Mouse (Mus musculus) T-helper 1 cell (primary cell): ENCODE measurements around the gene Kmt2e.

Experiments used
- in situ Hi-C: fragments of 300-600 bp; cut with MboI, MseI; formaldehyde crosslinking; loops from one replicate; pipeline ENCODE4 v1.15.1; 2025; ENCODE audit warnings: high pct_unique_total_duplicates

The Kmt2e gene

DNA sequence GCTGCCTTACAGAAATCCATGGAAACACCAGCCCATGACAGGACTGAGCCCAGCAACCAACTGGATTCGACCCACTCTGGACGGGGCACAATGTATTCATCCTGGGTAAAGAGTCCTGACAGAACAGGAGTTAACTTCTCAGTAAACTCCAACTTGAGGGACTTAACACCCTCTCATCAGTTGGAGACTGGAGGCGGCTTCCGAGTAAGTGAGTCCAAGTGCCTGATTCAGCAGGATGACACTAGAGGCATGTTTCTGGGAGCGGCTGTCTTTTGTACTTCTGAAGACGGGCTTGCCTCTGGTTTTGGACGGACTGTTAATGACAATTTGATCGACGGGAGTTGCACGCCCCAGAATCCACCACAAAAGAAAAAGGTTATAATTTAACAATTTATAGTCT, 63.7 kb downstream of the Kmt2e start:
- in situ Hi-C loops, result no loop called here

GRCm38 (mm10) chr5:23499257-23499656, 65.0 kb downstream of the Kmt2e start:
- in situ Hi-C loops, result no loop called here

GRCm38 (mm10) chr5:23500715-23501114, 66.5 kb downstream of the Kmt2e start:
- in situ Hi-C loops, result loop anchor here (25.0 kb wide), 1 partner anchor 963 kb away; no protein-coding TSS in a partner anchor

DNA sequence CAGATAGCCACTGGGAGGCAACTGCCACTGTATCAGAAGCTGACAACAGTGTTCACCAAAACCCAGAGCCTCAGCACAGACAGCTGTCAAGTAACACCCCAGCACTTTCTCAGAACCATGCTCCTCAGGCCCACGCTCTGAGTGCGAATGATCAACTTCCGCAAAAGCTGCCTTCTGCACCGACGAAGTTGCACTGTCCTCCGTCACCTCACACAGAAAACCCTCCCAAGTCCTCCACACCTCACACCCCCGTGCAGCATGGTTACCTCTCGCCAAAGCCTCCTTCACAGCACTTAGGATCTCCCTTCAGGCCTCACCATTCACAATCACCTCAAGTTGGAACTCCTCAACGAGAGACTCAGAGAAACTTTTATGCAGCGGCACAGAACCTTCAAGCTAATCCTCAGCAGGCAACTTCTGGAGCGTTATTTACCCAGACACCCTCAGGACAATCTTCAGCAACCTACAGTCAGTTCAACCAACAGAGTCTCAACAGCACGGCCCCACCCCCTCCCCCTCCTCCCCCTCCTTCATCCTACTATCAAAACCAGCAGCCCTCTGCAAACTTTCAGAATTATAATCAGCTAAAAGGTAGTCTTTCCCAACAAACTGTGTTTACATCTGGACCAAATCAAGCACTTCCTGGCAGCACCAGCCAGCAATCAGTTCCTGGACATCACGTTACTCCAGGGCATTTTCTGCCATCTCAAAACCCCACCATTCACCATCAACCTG, 67.5 kb downstream of the Kmt2e start:
- in situ Hi-C loops, result loop anchor here (25.0 kb wide), 1 partner anchor 964 kb away; no protein-coding TSS in a partner anchor

DNA sequence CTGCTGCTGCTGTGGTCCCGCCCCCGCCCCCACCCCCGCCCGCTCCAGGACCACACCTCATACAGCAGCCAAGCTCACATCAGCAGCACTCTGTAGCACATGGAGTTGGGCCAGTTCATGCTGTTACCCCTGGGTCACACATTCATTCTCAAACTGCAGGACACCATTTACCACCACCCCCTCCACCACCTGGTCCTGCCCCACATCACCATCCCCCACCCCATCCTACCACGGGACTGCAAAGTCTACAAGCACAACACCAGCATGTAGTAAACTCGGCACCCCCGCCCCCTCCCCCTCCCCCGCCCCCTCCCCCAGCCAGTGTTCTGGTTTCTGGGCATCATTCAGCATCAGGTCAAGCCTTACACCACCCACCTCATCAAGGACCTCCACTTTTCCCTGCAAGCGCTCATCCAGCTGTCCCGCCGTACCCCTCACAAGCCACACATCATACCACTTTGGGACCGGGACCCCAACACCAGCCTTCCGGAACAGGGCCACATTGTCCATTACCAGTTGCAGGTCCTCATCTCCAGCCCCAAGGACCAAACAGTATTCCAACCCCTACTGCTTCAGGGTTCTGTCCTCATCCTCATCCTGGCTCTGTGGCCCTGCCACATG, 68.2 kb downstream of the Kmt2e start:
- in situ Hi-C loops, result loop anchor here (25.0 kb wide), 1 partner anchor 965 kb away; no protein-coding TSS in a partner anchor

GRCm38 (mm10) chr5:23505578-23505977, 71.3 kb downstream of the Kmt2e start:
- in situ Hi-C loops, result loop anchor here (25.0 kb wide), 1 partner anchor 968 kb away; no protein-coding TSS in a partner anchor

GRCm38 (mm10) chr5:23507210-23507609, 73.0 kb downstream of the Kmt2e start:
- in situ Hi-C loops, result loop anchor here (25.0 kb wide), 1 partner anchor 970 kb away; no protein-coding TSS in a partner anchor

DNA sequence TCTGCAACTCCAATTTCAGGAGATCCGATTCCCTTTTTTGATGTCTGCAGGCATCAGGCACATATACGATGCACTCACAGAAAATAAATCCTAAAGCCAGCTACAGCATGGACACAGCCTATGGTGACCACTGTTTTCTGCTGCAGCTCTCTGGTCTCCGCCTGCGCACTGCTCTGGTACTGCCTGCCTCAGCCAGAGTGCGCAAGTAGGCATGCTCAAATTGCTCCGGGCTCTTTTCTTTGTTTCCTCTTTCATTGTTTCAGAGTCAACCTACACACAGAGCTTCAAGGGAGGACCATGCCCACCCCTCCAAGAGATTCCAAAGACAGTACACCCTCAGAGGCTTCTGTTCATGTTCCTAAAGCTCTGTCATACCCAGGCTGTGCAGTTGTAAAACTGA, 74.4 kb downstream of the Kmt2e start:
- in situ Hi-C loops, result loop anchor here (25.0 kb wide), 1 partner anchor 971 kb away; no protein-coding TSS in a partner anchor

DNA sequence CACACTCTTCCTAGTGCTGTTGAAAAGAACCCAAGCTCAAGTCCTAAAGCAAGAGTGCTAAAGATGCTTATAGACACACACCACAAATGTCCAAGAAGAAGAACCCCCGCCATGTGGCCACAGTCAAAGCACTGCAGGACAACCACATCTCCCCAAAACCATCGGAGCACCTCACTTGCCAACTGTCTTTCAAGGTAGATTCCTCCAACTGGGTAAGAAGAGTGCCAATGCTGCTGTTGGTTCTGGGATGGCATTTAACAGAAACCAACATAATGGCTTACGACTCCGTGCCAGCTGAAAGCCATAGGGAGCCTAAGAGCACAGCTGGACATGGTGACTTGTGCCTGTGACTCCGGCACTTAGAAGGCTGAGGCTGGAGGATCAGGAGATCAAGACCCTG, 77.2 kb downstream of the Kmt2e start:
- in situ Hi-C loops, result loop anchor here (25.0 kb wide), 1 partner anchor 974 kb away; no protein-coding TSS in a partner anchor

GRCm38 (mm10) chr5:23512556-23512955, 78.3 kb downstream of the Kmt2e start:
- in situ Hi-C loops, result loop anchor here (25.0 kb wide), 1 partner anchor 975 kb away; no protein-coding TSS in a partner anchor

DNA sequence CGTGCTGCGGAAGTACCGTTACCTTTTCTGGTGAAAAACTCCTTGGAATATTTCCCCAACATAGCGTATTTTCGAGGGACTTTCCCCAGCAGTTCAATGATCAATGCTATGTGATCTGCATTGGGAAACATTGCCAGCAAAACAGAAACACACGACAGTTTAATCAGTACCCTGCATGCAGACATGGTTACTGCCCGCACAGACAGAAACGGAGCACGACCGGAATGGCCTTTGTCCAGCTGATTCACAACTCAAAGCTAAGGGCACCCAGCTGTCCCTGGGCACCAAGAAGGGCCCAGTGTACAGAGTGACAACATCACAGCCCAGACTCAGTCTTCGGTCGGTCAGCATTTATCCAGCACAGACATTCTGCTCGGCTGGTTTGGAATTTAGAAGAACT, 79.2 kb downstream of the Kmt2e start:
- in situ Hi-C loops, result loop anchor here (25.0 kb wide), 1 partner anchor 976 kb away; no protein-coding TSS in a partner anchor

- in situ Hi-C loops, result loop anchor here (25.0 kb wide), 1 partner anchor 978 kb away; no protein-coding TSS in a partner anchor
Measured at GRCm38 (mm10) chr5:23515038-23515437, 80.8 kb downstream of the Kmt2e start.

GRCm38 (mm10) chr5:23516962-23517361, 82.7 kb downstream of the Kmt2e start:
- in situ Hi-C loops, result loop anchor here (25.0 kb wide), 1 partner anchor 980 kb away; no protein-coding TSS in a partner anchor

GRCm38 (mm10) chr5:23517839-23518238, 83.6 kb downstream of the Kmt2e start:
- in situ Hi-C loops, result loop anchor here (25.0 kb wide), 1 partner anchor 981 kb away; no protein-coding TSS in a partner anchor

DNA sequence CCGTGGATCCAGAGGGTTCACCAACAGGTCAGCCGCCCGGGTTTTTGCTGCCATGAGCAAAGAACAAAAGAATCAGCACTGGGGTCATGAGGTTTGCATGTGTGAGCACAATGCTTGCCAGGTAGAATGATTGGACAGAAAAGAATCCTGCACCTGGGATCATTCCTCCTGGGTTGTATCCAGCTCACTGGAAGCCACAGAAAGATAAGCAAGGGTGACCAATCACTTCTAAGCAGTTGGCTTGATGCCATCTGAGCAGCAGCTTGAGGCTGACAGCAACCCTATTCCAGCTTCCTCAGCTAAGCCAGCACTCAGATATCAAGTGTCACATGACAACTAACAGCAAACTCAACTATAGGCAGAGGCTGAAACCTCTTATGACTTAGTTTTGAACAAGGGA, 84.4 kb downstream of the Kmt2e start:
- in situ Hi-C loops, result loop anchor here (25.0 kb wide), 1 partner anchor 981 kb away; no protein-coding TSS in a partner anchor

GRCm38 (mm10) chr5:23519679-23520078, 85.4 kb downstream of the Kmt2e start:
- in situ Hi-C loops, result loop anchor here (25.0 kb wide), 1 partner anchor 982 kb away; no protein-coding TSS in a partner anchor

DNA sequence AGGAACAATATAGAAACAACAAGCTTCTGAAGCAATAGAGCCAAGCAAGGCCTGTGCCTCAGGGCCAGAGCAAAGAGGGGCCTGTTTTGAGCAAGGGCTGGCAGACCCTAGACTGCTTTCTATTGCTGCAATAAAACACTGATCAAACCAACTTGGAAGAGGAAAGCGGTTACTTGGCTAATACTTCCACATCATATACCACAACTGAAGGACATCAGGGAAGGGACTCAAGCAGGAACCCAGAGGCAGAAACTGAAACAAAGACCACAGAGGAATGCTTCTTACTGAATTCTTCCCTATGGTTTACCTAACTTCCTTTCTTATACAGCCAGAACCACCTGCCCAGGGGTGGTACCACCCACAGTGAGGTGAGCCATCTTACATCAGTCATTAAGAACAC, 87.4 kb downstream of the Kmt2e start:
- in situ Hi-C loops, result loop anchor here (25.0 kb wide), 1 partner anchor 984 kb away; no protein-coding TSS in a partner anchor

DNA sequence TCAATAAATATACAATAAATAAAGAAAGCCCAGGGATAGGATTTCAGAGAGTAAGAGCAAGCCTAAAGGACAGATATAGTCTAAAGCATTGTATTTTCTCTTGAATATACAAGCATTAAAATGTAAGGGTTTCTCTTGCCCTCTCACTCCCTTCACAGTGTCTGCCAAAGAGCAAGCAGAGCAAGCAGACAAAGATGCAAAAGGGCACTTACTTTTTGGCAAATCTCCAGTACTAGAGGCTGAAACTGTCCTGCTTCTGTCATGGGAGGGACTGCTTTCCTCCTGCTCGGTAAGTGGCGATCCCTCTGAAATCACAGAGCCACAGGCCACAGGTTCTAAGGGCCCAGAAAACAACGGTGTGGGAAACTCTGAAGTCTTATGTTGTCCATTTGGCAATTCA, 89.7 kb downstream of the Kmt2e start:
- in situ Hi-C loops, result loop anchor here (25.0 kb wide), 1 partner anchor 987 kb away; no protein-coding TSS in a partner anchor

DNA sequence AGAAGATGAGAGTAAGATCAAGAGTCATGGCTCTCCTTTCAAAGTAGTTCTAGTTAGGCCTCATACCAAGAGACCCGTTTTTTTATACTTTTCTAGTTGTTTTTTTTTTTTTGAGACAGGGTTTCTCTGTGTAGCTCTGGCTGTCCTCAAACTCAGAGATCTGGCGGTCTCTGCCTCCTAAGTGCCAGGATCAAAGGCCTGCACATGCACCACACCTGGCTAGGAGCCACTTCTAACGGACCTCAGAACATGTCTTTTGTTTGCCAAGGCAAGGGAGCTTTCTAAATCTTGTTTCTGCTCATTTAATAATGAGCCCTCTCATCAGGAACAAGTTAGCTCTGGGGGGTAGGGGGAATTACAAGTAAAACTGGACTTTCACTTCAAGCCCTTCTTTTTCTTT, 90.4 kb downstream of the Kmt2e start:
- in situ Hi-C loops, result loop anchor here (25.0 kb wide), 1 partner anchor 987 kb away; no protein-coding TSS in a partner anchor

- in situ Hi-C loops, result no loop called here
Measured at GRCm38 (mm10) chr5:23531100-23531499, 96.9 kb downstream of the Kmt2e start.

GRCm38 (mm10) chr5:23531541-23532096, 97.4 kb downstream of the Kmt2e start:
- in situ Hi-C loops, result no loop called here

GRCm38 (mm10) chr5:23535692-23536091, 101.5 kb downstream of the Kmt2e start:
- in situ Hi-C loops, result no loop called here
